Mouse (Mus musculus) kidney, adult 11 months (tissue): ENCODE measurements around the gene Cotl1.
A peak's percentile ranks its signal among the peaks of the same experiment; 100 is the strongest.

Source experiments
- DNase-seq: peaks from one replicate; pipeline ENCODE4 v3.0.0; 2022

Gene Cotl1

GRCm38 (mm10) chr8:119785764-119786405, 54.5 kb downstream of the Cotl1 start:
- no peak for DNase-seq

DNA sequence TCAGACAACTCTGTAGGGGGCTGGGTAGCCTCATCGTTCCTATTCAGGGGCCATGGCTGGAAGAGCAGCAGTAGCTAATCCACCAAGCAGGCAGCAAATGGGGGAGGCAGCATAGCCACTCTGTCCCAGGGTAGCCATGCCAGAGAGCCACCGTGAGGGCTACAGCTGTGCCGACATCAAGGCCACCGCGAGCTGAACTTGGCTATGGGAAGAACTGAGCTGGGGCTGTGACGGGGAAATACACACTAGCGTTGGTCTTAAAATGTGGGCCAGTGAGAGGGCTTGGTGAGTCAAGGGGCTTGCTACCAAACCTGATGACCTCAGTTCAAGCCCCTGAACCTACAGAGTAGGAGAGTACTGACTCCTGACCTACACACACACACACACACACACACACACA, 55.7 kb downstream of the Cotl1 start:
- no peak for DNase-seq

DNA sequence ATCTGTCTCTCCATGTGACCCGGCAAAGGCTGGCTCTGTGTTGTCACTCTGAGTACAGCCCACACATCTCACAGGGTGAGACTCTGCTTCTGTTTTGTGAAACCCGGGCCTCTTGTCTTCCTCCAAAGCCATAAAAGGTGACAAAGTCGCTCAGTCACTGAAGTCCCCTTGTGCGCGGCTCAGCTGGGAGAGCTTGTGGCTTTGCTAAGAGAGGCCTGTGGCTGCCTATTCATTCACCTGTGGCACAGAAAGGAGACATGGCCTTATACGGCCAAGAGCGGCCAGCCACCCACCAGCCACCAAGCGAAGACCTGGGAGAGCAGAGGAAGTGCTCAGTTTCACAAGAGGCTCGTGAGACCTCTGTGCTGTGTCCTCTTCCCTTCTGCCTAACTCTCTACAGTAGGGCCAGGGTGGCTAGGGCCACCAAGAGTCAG, 56.2 kb downstream of the Cotl1 start:
- DNase-seq, result no peak

- no peak for DNase-seq
Observed at GRCm38 (mm10) chr8:119783579-119783978, 56.8 kb downstream of the Cotl1 start.

DNA sequence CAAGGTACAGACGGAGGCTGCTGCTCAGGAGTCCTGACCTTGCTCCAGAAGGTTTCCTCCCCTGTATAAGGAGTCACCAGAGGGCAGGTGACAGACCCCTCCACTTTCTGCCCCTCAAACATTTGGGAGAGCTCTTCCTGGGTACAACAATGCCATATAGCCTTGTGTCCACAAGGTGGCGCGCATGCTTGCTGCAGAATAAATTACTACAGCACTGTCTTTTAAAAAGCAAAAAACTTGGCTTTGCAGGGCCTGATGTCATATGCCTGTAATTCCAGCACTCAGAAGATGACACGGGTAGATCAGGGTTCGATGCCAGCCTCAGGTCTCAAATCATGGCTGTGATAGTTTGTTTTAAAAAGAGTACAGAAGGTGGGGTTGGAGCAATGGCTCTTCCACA, 57.6 kb downstream of the Cotl1 start:
- peak; percentile 67 for DNase-seq

DNA sequence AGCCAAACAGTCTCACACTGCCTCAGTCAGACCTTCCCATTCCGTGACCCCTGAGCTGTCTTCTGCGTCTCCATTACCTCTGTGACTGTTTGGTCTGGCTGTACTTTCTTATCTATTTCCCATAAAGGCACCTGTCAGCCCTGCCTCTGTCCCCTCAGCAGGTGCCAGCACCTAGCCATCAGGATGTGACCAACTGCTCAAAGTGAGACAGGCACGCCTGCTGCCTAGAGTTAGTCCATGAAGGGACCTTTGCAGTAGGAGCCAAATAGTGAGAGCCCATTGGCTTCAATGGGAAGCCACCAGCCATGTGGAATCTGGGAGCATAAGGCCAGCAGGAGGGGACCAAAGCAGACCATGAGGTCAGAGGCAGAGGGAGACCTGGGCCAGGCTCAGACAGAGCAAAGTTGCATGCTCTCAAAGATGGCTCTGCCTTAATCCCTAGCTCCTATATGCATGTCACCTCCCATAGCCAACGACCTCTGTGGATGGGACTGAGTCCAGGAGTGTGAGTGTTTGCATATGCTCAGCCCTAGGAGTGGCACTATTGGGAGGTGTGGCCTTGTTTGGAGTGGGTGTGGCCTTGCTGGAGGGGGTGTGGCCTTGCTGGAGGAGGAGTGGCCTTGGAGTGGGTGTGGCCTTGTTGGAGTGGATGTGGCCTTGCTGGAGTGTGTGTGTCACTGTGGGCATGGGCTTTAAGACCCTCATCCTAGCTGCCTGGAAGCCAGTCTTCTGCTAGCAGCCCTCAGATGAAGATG, 59.1 kb downstream of the Cotl1 start:
- DNase-seq, result peak; percentile 41

DNA sequence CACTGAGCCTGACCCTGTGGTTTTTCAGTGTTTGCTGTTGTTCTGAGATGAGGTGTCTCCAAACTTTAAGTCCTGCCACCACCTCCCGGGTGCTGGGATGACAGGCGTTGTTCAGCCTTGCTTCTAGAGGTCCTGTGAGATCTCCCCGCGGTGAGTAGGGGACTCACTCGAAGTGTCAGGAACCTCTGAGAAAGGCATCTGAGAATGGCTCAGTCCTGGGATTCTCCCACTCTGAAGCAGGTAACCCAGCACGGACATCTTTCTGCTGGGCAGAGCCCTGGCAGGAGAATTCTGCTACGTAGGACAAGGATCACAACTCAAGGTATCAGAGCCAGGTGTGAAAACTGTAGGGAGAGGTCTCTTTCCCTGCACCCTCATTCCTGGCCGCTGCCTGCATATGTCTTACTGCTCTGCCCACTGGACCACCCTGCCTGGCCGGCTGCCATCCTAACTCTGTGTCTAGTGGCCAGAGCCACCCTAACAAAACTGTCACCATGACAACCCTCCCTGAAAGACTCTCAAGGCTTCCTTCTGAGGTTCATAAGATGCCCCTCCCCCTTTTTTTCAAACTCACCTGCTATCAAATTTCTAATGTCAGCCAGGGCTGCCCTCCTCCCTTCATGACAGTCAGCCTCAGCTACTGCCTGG, 59.8 kb downstream of the Cotl1 start:
- no peak for DNase-seq

DNA sequence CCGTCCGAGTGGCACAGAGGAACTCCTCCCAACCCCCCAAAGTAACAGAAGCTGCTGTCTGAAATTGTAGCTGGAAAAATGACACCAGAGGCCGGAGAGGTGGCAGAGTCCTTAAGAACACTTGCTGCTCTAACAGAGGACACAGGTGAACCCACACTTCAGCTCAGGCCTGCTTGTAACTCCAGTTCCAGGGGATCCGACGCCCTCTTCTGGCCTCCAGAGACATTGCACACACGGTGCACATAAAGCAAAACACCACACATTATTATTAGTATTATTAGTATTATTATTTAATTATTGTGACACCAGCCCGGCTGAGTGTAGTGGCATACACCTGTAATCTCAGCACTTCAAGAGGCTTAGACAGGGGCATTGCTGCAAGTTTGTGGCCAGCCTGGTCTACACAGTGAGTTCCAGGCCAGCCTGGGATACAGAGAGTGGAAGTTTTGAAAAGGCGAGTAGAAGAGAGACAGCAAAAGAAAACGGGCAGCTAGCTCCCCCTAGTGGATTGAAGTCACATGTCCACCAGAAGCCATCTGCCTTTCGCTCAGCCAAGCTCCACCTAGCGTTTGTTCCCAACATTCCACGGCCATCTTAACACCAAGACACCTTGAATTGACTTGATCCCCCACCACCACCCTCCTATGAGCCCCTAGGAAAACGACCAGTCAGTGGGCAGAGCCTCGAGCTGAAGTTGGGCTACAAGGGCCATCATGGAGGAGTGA, 61.2 kb downstream of the Cotl1 start:
- peak; percentile 77 for DNase-seq

- peak; percentile 99 for DNase-seq
Observed at GRCm38 (mm10) chr8:119778263-119778662, 62.1 kb downstream of the Cotl1 start, which contains the start of gene Tldc1. TSS of gene Tldc1 (minus strand) at chr8:119778416.

DNA sequence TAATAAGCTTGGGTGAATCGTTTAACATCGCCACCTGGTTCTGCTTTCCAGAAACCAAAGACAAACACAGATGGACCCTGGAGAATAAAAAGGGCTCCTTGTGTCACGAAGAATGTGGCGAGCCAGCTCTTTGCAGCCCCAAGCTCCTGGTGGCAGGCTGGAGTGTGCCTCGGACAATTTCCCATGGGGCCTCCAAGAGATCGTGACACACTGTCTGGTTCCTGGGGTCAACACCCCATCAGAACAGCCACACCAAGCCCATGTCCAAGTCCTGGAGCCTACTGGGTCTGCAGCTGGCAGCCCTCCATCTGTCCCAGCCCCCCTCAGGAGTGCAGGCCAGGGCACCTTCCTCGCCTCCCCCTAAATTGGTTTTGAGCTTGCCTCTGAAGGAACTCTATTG, 62.6 kb downstream of the Cotl1 start:
- no peak for DNase-seq

- DNase-seq, result peak; percentile 22
Observed at GRCm38 (mm10) chr8:119776668-119777245, 63.6 kb downstream of the Cotl1 start.

DNA sequence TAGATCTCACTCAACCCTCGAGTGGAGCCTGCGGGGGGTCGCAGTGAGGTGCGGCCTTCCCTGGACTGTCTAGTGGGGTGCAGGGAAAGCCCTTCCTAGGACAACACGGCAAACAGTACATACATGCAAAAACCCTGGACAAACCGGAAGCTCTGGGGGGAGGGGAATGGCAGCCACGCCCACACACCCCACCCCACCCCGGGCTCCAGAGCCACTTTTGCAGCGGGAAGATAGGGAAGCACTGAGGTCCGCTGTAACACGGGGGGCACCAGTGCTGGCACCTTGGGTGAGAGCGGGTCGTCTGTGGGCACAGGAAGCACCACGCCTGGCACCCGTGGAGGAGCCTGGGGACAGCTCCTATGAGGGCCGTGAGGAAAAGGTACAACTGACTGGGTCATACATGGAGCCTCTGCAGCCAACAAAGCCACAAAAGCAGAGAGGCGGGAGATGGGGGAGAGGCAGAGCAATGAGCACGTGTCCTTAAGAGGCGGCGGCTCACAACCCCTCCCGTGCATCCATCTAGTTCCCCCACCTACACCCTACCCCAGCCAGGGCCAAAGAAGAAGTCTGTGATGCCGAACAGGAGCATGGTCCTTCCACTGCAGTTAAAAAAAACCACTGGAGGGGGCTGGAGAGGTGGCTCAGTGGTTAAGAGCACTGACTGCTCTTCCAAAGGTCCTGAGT, 74.4 kb downstream of the Cotl1 start:
- DNase-seq, result no peak

DNA sequence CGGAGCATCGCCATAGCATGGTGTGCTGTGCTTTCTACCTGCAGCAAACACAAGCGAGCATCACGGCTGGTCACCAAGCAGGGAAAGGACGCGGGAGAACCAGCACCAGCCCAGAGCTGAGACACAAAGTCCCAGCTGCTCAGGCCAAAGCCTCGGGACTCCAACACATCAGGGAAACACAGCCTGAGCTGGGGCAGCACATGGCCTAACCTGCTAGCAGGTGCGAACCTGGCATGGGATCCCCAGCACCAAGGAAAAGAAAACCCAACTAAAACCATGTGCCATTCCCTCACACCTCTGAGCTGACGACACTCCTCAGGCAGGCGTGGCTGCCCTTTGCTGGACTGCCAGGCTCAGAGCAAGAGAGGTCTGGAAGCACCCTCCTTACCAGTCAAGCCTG, 75.0 kb downstream of the Cotl1 start:
- no peak for DNase-seq

- DNase-seq, result no peak
Observed at GRCm38 (mm10) chr8:119762226-119763220, 77.8 kb downstream of the Cotl1 start.

DNA sequence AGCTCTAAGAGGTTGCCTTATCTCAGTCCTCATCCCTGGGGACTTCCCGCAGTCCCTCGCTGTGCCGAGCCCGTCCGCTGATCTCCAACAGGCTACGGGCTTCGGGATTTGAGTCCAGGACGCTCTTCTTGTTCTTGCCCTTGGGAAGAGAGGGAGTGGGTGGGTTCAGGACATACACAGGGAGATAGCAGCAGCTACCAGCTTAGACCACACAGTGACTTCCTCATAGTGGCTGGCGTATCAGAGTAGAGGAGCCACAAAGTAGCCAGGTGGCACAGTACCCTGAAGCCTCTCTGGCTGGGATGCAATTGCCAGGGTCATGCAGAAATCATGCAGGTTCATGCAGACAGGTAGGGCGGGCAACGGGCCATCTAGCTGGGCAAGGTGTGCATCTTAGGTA, 78.7 kb downstream of the Cotl1 start:
- no peak for DNase-seq
